Mouse (Mus musculus): ENCODE results near the gene Kif19a.

The Kif19a gene

DNA sequence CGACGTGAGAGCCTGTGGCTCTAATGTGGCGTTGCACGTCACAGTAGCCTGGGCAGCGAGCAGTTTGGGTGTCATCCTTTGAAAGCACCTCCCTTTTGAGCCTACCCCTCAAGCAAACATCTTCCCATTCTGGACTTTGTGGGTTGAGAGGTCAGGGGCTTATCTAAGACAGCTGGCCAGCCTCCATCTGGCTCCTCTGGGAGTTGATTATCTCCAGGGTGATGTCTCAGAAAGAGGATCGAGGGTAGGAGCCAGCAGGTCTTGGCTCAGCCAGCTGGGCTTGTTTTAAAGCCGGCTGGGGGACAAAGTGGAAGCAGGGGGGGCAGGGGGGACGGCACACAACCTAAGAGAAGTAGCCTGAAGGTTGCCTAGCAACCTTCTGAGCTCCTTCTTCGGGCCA lies 14.9 kb downstream of the Kif19a start:
- DNase-seq (ENCODE audit: low spot score in 2 of 2) = no peak

DNA sequence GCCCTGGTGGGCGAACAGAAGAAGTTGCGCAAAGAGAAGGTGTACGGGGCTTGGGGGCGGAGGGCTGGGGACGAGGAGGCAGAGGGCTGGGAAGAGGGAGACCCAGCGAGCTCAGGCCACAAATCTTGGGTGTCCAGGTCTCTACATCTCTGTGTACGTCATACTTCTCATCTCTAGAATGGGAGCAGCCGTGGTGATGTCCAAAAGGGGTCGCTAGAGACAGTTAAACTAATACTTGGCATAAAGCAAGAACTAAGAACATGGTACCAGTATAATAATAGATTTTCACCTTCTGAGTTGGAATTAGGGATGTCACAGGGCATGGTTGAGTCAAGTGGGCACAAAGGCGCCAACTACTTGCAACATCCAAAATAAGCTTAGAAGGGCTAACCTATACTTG lies 20.7 kb downstream of the Kif19a start:
- no peak for DNase-seq (ENCODE audit: low spot score in 2 of 2)

DNA sequence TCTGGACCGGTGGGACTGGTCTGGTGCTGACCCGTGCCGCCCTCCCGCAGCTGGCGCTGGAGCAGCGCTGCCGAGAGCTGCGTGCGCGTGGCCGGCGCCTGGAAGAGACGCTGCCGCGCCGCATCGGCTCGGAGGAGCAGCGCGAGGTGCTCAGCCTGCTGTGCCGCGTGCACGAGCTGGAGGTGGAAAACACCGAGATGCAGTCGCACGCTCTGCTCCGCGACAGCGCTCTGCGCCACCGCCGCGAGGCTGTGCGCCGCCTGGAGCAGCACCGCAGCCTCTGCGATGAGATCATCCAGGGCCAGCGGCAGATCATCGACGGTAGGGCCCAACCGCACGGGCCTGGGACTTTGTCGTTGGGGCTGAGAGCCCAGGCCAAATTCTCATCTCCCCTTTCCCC lies 21.1 kb downstream of the Kif19a start:
- no peak for DNase-seq (ENCODE audit: low spot score in 2 of 2)

DNA sequence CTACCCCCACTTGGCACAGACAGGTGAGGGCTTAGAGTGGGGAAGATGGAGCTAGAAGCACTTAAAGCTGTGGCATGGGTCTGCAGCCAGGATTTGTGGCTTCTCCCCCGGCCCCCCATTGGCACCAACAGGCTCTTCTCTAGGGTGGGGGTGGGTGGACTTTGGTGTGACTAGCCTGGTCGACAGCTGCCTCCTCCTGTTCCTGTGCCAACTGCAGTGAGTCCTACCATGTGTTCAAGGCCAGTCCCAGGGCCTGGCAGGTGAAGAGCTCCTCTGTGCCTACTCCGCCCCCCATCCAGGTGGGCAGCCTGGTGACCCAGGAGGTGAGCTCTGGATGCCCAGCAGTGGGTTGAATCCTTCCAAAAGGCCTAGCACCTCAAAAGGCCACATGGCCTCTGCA lies 22.4 kb downstream of the Kif19a start:
- no peak for DNase-seq (ENCODE audit: low spot score in 2 of 2)

DNA sequence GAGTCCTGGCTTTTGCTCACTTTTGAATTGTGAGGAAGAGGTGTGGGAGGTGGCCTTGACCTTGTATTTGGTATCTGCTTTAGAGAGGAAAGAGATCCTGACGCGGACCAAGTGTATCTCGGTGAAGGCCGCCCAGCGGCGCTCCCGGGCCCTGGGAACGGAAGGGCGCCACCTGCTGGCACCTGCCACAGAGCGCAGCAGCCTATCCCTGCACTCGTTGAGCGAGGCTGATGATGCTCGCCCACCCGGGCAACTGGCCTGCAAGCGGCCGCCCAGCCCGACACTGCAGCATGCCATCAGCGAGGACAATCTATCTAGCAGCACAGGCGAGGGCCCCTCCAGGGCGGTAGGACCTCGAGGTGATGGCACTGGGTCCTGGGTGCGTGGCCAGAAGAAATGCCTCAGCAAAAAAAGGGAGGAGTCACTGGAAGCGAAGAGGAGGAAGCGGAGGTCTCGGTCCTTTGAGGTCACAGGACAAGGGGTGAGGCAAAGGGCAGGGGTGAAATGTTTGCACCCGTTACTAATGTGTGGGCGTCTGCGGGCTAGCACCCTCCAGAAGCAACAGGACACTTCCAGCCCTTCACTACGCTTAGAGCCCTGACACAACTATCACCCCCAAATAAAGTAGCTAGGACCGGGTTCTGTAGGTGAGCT lies 24.0 kb downstream of the Kif19a start:
- peak; percentile 62 to 66 for DNase-seq (ENCODE audit: low spot score in 2 of 2)

DNA sequence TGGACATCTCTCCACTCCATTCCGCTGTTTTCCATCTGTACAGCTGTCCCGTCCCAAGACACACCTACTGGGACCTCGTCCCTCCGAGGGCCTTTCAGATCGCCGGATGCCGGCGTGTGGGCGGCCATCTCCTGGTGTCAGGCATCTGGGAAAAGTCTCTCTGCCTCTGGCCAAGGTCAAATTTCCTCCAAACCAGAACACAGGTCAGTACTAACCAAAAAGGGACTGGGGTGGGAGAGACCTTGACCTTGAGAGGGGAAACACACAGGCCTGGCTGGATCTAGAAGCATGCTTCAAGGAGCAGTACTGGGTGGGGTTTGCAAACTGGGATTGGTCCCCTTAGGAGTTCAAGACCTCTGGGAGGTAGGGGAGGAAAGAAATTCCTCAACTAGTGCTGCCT lies 24.5 kb downstream of the Kif19a start:
- no peak for DNase-seq (ENCODE audit: low spot score in 2 of 2)

DNA sequence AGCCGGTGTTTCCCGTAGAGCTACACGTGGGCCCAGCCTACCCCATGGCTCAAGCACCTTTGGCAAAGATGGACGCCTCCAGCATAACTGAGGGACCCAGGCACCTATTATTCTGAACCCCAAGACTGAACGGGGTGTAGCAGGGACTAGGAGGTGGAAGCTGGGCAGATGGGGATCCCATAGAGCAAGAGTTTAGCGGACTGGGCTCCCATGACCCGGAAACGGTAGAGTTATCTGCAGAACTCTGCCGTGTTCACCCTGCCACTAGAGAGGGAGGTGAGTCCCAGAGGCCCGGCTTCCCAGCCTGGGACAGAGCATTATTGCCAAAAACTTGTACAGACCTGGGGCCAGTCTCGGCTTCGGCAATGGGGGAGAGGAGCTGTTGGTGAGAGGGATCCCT lies 25.0 kb downstream of the Kif19a start:
- DNase-seq (ENCODE audit: low spot score in 2 of 2) = no peak

DNA sequence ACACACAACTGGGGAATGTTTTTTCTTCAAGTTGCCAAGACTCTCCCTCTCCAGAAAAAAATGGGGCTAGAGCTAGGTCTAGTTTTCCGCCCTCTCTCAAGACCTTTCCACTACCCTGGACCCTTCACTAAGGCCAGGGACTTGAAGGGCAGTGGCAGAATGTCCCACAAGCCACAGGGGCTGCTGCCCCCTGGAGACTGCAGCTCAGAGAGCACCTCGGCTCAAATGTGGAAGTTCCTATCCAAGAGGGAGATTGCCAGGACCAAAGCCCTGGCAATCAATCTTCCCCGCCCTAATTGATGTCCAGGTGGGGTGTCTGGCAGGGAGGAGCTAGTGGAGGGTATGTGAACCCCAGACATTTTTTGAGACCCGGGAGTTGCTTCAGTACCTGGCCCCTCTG lies 25.7 kb downstream of the Kif19a start:
- DNase-seq (ENCODE audit: low spot score in 2 of 2) = no peak

DNA sequence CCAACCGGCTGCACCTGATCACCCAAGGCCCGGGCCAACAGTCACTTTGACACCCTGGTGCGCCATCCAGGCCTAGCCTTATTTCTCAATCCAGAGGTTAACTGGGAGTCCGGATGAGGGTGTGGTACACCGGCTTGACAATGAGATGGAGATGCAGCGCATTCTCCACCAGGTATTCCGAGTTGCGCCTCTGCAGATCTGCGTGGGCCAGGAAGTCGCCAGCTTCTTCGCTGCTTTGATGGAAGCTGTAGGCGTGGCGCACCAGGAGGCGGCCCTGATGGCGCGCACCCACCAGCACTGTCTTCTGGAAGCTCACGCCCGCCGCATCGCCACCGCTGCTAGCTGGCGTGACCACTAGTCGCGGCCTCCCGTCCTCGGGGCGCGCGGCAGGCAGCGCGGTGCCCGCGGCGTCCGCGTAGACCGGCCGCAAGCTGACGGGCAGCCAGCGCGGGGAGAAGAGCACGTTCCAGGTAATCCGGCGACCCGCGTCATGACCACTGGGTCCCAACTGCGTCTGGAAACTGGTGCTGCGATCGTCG lies 26.2 kb downstream of the Kif19a start:
- DNase-seq (ENCODE audit: low spot score in 2 of 2) = no peak

DNA sequence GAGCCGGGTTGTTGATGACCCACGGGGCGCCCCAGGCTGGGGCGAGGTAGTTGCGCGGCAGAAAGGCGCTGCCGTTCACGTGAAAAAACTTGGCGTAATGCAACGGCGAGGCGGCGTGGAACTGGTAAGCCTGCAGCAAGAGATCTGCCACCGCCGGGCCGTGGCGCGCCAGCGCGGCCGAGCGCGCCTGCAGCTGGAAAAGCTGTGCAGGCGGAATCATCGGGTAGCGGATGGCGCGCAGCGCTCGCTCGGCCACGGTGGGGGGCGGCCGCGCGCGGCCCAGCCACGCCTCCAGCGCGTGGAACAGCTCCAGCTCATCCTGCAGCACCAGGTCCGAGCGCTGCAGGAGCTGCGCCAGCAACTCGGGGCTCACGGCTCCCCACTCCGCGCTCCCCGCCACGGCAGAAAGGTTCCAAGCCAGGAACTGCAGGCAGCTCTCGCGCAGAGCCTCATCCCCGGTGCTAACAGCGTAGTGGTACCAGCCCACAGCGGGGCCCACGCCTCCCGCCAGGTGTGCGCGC lies 26.8 kb downstream of the Kif19a start:
- DNase-seq (ENCODE audit: low spot score in 2 of 2) = no peak

DNA sequence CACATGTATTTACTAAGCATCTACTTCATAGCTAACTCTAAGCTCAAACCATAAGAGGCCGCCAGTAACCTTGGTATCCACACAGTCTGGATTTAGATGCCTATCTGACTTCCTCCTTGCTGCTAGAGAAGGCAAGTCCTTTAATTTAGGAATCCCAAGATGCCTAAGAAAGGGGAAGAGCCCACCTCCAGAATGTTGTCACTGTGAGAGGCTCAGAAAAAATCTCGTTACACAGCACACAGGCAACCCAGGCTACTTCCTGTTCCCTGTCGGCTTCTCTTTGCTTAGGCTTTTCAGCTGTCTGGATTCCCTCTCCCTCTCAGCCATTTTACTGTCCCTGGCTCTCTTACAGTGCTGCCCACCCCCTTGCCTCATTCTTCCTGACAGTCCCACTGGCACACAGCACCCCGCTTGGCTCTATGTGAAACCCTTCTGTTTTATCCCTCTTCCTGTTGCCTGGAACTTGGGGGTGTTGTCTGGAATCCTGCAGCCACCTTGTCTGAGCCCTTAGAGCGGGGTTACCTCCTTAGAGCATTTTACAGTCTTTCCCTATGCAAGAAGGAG lies 27.8 kb downstream of the Kif19a start:
- no peak for DNase-seq (ENCODE audit: low spot score in 2 of 2)

DNA sequence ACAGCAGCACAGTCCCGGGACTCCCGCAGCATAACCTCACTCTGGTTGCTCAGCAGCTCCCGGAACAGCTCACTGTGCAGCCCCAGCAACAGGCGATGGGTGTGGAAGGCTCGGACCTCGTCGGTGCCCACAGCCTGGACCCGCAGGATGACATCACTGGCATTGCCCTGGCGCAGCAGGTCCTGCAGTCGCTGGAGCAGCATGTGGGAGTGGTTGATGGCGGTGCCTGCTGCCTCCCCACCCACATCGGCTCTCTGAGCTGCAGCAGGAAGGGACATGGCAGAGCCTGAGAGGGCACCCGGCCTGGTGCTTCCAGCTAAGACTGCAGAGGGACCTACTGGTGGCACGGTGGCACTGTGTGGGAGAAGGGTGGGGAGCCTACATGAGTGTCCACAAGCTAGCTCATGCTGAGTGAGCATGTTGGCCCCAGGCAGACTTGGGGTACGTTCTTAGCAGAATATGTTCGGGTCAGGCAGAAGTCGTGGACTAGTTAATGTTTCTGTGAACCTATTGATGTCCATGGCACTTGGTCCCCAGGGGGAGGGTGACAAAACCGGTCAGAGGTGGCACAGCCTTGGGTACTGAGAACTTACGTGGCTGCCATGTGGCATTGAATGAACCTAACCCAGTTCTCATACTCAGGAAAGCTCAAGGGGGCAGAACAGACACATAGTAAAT lies 28.8 kb downstream of the Kif19a start:
- DNase-seq (ENCODE audit: low spot score in 2 of 2) = no peak

DNA sequence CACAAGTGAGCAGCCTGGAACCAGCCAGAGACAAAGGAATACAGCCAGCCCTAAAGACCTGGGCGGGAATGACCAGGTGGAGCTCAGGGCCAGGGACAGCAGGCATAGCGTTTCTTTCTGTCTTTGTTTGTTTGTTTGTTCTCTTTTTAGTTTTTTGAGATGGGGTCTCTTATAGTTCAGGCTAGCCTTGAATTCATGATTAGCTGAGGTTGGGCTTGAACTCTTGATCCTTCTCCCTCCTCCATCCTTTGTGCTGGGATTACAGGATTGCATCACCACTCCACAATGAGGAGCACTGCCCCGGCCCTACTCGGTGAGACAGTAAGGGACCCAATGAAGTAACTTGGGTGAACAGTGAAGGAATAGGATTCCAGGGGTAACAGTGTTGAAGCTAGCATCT lies 29.5 kb downstream of the Kif19a start:
- no peak for DNase-seq (ENCODE audit: low spot score in 2 of 2)

DNA sequence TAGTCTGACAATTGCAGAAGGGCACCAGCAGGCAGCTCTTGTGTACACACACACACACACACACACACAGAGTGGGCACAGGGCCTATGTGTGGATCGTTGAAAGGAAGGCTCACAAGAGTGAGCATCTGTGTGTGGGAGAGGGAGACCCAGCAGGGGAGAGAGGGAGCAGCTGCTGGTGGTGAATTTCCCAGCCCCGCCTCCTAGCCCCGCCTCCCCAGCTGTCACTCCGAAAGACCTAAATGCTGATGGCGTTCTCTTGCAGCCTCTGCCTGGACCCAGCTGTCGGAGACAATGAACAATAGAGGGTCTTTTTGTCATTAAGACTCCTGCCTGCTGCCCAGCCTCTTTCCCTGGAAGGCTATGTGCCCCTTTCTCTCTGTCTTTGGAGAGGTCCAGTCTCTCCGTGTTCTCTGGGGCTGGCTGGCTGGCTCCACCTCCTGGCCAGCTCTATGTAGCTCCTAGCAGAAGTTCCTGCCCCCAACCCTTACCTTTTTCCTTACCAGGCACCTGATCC lies 30.1 kb downstream of the Kif19a start:
- DNase-seq (ENCODE audit: low spot score in 2 of 2) = peak; percentile 22 to 25

DNA sequence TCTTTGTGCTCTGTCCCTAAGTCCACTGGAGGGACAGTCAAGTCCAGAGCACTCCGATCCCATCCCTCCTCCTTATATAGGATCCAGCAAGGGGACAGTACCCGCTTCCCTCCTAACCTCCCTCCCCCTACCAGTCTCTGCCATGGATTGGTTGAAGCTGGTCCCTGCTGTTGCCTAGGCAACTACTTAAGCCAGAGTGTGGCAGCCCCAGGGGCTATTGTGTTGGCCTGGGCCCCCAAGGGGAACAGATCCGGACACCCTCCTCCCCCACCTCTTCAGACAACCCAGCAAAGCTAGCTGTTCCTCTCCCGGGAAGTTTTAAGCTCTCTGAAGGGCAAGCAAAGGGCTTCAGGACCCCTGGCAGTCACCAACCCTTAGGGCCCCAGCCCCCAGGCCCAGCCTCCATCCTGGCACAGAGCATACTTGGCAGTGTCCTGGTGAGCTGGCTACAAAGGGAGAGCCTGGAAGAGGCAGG lies 30.7 kb downstream of the Kif19a start, which contains the start of gene Btbd17:
Gene Btbd17 (minus strand): TSS at position 98 of the 475 bp plus-strand sequence.
- no peak for DNase-seq (ENCODE audit: low spot score in 2 of 2)

DNA sequence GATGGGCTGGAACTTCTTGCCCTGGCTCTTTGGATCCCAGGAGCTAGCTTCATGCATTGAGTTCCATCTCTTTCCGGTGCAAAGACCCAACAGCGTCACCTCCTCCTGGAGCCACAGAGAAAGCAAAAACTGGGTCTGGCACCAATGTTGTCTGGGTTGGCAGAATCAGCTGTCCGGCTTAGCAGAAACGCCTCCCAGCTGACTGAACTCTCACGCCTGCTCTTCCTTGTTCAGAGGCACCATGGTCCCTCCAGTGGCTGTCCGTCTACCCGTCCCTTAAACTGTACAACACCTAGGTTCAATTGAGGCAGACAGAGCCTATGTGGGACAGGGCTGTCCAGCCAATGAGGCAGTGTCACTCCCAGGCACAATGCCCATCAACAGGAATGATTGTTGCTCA lies 32.0 kb downstream of the Kif19a start:
- DNase-seq (ENCODE audit: low spot score in 2 of 2) = no peak

DNA sequence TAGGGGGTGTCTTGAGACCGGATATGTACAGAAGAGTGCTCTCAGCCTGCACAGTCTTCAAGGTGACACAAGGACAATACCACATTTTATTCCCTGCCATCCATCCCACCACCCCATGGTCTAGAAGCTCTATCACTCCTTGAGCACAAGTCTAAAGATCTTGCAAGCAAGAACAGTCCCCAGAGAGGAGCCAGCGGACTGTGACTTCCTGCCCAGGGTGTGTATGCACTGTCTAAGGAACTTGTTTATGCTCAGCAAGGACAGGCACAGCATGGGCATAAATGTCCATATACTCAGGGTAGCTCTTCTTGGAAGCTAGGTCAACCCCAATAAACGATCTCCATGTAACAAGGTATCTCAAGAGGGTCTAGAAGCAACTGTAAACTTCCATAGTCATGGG lies 32.8 kb downstream of the Kif19a start:
- DNase-seq (ENCODE audit: low spot score in 2 of 2) = peak; percentile 62

DNA sequence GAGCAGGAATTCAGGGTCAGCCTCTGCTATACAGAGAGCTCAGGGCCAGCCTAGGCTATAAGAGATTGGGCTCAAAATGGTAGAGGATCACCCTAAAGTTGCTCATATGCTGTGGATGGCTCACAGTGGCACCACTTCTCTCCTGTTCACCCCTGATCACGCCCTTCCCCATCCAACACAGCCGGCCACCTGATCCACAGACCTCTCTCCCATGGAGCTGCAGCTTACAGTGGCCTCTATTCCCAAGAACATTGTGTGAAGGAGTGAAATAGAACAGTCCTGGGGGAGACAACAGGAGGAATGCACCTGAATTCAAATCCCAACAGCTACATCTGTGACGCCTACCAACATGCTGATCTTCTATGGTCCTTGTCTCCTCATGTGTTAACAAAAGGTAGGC lies 33.4 kb downstream of the Kif19a start, which contains the start of gene Gpr142:
Gene Gpr142 (plus strand): TSS at position 301 of the 400 bp plus-strand sequence.
- no peak for DNase-seq (ENCODE audit: low spot score in 2 of 2)

DNA sequence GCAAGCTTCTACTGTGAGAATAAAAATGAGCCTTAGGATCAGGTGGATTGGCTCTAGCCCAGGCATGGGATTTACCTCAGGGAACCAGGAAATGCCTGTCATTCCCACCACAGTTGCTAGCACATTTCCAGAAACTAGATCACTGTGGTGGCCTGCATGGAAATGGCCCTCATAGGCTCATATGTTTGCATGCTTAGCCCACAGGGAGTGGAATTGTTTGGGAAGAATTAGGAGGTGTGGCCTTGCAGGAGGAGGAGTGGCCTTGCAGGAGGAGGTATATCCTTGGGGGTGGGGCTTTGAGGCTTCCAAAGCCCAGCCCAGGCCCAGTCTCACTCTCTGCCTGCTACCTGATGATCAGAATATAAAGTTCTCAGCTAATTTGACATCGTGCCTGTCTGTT lies 36.7 kb downstream of the Kif19a start:
- DNase-seq (ENCODE audit: low spot score in 2 of 2) = no peak

DNA sequence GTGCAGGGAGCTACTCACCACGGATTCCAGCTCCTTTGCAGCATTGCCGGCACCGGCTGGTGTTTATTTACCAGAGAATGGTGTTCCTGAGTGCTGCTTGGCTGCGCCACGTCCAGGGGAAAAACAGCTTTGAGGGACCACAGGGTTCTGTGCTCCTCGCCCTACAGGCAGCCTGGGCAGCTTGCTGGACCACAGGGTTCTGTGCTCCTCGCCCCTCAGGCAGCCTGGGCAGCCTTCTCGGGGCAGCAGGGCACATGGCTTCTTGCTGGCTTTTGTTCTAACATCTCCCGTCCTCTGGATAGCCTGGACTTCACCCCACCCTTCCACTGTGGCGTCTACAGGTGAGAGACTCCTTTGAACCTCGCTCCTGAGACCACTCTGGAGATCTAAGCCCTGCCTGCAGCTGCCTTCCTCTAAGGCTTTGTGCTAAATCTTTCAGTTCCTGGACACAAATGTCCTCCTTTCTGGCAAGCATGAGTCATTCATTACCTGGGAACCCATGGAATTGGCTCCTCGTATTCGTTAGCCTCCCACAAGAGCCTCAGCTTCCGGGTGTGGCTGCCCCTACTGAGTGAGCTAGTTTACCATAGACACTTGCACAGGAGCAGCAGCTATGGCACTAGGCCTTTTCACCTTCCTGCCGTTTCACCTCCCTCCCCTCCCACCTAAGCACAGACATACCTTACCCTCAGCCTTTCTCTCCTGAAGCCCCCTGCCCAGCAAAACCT lies 37.5 kb downstream of the Kif19a start:
- DNase-seq (ENCODE audit: low spot score in 2 of 2) = no peak

DNA sequence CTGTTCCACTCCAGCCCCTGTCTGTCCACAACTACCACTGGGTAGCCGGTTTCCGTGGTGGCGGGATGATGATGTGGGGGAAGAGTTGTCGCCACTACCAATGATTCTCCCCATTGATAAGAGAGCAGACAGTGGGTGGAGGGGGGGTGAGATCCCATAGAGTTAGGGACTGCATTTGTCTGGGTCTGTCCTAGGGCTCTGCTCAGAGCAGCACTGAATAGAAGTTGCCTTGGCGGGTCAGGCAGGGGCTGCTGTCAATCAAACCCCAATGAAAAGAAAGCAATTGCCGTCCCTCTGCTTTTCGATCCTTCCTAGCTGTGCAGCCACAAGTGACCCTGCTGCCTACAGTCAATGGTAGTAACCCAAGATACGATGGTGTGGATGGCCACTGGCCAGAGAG lies 38.8 kb downstream of the Kif19a start:
- no peak for DNase-seq (ENCODE audit: low spot score in 2 of 2)

DNA sequence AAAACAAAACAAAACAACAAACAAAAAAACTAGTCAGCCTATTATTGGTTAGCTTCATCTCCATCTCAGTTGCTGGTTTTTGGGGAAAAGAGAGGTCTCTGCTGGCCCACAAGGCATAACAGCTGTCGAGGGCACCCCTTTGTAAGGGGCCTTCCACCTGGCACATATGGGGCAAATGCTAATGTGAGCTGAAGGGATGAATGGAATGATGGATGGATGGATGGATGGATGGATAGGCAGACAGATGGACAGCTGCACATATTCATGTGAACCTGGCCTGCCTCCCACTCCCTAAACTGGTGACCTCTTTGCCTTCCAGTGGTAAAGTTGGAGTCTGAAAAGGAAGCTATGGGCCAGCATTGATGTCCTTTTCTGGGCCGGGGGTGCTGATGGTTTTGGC lies 41.8 kb downstream of the Kif19a start:
- DNase-seq (ENCODE audit: low spot score in 2 of 2) = no peak

All from spleen, postnatal 36 days (tissue).